Mouse (Mus musculus): ENCODE measurements around the gene Maea.
A peak's percentile ranks its signal among the peaks of the same experiment; 100 is the strongest.
"Not testable (repeated sequence)": the region's sequence is repeated elsewhere in the genome, so short reads cannot be mapped to it uniquely, and the experiment has no call there.

Maea gene

GRCm38 (mm10) chr5:33335273-33335976 is at the start of gene Maea:
Maea (plus strand) TSS chr5:33335509.
- peak; percentile 98 for DNase-seq

- no peak for DNase-seq
Observed at GRCm38 (mm10) chr5:33293796-33294430, 41.4 kb upstream of the Maea start.

- DNase-seq: no peak
Observed at GRCm38 (mm10) chr5:33297164-33297563, 38.1 kb upstream of the Maea start.

DNA sequence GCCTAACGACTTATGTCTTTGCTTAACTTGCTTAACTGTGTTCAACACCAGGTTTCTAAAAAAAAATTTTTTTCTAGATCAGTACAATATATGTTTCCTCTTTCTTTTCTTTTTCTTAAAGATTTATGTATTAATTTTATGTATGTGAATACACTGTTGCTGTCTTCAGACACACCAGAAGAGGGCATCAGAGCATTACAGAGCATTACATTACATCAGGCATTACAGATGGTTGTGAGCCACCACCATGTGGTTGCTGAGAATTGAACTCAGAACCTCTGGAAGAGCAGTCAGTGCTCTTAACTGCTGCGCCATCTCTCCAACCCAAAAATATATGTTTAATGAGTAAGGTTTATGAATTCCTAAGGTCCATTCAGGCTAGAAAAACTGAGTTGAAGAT is 33.5 kb upstream of the Maea start:
- DNase-seq: no peak

GRCm38 (mm10) chr5:33310704-33311462 is 24.4 kb upstream of the Maea start:
- DNase-seq: no peak

GRCm38 (mm10) chr5:33312192-33312591 is 23.1 kb upstream of the Maea start:
- DNase-seq: no peak

DNA sequence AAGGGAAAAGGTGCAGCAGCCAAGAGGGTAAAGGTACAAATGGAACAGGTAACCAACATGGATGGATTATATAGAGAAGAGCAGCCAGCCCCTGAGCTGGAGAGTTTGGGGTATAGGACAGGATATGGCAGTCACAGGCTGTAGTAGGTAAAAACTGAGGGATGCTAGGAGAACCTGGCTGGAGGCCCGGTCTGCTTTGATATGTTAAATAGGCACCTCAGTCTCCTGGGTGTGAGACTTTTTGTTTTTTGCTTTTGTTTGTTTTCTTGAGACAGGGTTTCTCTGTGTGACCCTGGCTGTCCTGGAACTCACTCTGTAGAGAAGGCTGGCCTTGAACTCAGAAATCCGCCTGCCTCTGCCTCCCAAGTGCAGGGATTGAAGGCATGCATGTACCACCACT is 10.8 kb upstream of the Maea start:
- DNase-seq: no peak

- no peak for DNase-seq
Observed at GRCm38 (mm10) chr5:33334381-33335272, 682 bp upstream of the Maea start.

- DNase-seq: peak; percentile 31
Observed at GRCm38 (mm10) chr5:33335977-33336360, 660 bp downstream of the Maea start.

DNA sequence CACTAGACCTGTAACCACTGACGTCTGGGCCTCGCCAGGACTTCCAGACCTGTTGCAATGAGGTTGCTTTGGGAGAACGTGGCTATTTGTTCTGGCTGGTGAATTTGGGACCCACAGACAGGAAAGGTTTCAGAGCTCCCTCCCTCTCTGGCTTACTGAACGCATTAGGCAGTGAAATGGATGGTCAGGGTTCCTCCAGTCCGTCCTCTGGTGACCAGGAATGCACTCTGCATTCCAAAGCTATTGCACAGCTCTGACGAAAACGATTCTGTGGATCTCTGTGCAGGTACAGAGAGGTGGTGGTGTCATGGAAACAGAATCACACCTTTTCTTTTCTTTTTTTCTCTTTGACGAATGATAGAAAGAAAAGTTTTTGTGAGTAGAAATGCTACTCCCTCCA is 1.9 kb downstream of the Maea start:
- no peak for DNase-seq

DNA sequence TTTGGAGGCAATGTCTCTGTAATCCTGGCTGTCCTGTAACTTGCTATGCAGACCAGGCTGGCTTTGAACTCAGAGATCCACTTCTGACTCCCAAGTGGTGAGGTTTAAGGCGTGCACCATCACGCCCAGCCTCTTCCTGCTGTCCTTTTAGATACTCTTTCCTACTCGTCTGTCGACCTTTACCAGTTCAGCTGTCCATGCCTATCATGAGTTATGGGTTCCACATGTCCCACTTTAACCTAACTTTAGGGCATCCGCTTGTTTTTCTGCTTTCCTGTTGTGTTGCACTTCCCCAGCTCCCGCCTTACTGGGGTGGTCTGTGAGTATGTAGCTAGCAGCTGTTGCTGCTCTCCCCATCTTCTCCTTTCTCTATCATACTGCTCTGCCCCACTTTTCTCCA is 5.9 kb downstream of the Maea start:
- no peak for DNase-seq

GRCm38 (mm10) chr5:33342248-33342647 is 6.9 kb downstream of the Maea start:
- DNase-seq: not testable (repeated sequence)

- DNase-seq: no peak
Observed at GRCm38 (mm10) chr5:33342821-33343220, 7.5 kb downstream of the Maea start.

- no peak for DNase-seq
Observed at GRCm38 (mm10) chr5:33343571-33343970, 8.3 kb downstream of the Maea start.

GRCm38 (mm10) chr5:33344070-33344469 is 8.8 kb downstream of the Maea start:
- DNase-seq: no peak

DNA sequence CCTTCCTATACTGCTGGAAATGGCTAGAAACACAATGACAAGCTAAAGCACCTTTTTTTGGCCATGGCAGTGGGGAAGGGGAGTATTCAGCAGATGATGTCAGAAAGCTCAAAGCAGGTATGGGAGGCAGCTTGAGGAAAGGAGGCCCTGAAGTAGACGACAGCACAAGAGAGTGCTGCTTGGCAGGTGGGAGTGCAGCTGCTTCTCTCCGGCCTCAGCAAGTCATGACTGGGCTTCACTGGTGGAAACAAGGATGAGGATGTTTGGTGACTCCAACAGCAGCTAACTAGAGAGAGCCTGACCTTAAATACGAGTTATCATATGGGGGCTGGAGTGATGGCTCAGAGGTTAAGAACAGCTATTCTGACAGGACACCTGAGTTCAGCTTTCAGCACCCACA is 12.3 kb downstream of the Maea start:
- no peak for DNase-seq

DNA sequence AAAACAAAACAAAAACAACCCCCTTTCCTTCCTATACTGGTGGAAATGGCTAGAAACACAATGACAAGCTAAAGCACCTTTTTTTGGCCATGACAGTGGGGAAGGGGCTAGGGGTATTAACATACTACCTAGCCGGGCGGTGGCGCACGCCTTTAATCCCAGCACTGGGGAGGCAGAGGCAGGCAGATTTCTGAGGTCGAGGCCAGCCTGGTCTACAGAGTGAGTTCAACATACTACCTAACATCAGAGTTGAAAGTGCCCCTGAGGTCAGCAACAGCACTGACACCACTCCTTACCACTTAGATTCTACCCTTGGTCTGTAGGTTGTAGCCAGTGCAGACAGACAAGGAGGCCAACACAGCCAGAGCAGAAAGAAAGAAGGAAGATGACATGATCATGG is 13.9 kb downstream of the Maea start:
- DNase-seq: no peak

DNA sequence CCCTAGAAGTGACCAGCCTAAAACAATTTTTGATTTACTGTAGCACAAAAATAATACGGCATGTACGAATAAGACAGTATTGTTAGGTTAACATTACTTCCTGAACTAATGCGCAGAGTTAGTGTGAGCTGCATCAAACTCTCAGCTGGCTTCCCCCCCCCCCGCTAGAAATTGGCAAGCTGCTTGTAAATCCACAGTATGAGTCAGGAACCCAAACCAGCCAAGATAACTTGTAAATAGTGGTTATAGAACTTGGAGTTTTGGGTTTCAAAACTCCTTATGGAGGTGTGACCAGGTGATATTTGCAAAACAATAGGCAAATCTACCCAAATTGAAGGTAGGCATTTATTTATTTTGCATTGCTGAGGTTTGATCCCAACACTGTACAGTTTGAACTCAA is 14.4 kb downstream of the Maea start:
- no peak for DNase-seq

GRCm38 (mm10) chr5:33351556-33352272 is 16.4 kb downstream of the Maea start:
- DNase-seq: no peak

DNA sequence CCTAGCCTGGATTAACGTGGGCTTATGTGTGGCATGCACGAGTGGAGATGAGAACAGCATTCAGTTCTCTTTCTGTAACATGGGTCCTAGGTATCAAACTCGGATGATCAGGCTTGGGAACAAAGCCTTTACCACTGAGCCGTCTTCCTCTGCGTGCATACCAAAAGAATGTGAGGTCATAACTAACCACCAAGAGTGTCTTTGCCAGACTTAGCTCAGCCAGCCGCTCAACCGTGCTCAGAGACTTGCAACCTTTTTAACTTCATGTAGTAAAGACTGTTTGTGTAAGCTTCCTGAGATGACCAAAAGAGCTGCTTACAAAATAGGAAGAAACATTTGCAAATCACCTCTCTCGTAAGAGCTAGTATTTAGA is 16.9 kb downstream of the Maea start:
- no peak for DNase-seq

GRCm38 (mm10) chr5:33353011-33353410 is 17.7 kb downstream of the Maea start:
- no peak for DNase-seq

- no peak for DNase-seq
Observed at GRCm38 (mm10) chr5:33357494-33357893, 22.2 kb downstream of the Maea start.
